Mouse (Mus musculus): Measurements from ENCODE around the gene Gm21858. TPM values are rescaled to one million over a fixed set of nuclear protein-coding genes. Genes with fewer than 3 reads are reported as not detected.
"Not testable (repeated sequence)": the region's sequence is repeated elsewhere in the genome, so short reads cannot be mapped to it uniquely, and the experiment has no call there.

The Gm21858 gene
- not detected in 2 replicates for polyA plus RNA-seq (2014; fragmentation: Nextera tagmentation; extraction: Ambion mirVana)

DNA sequence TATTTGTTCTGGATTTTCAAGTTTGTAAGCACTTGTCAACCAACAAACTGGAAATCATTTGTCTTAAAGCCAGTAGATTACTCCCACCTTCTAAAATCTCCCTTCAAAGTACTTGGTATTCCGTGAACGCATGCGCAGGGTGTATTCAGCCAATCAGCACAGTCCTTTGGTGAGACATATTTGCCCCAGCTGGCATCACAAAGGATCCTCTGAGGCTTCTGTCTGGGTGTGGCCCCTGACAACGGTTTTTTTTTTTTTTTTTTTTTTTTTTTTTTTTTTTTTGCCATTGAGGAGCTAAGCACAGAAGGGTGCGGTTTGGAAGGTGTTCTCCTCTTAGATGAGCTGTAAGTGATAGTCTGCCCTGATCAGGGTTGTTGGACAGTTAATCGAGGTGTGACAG lies at the start of gene Gm21858:
Gene Gm21858 (plus strand): TSS at position 301 of the 400 bp plus-strand sequence.
- WGBS, result no CpG with 5 or more reads among the region's 6 CpGs
- not testable (repeated sequence) for H3K4me2 ChIP-seq (ENCODE audit: low read length); H3K4me3 ChIP-seq (ENCODE audit: low read depth, low read length); H3K9me3 ChIP-seq (ENCODE audit: control insufficient read depth, low read length); H3K36me3 ChIP-seq (ENCODE audit: control insufficient read depth, insufficient read depth, low read length); DNase-seq (ENCODE audit: low spot score); H3K9ac ChIP-seq (ENCODE audit: low read length); ATAC-seq (replicated peaks; ENCODE audit: low FRiP score, low TSS enrichment, low read depth); H3K27me3 ChIP-seq (replicated peaks; ENCODE audit: control insufficient read depth, insufficient read depth, low read length); H3K4me1 ChIP-seq (replicated peaks; ENCODE audit: control insufficient read depth, insufficient read depth, low read length); H3K27ac ChIP-seq (ENCODE audit: low read depth)
